Mouse (Mus musculus) neural tube, embryonic 12.5 days (tissue): ENCODE results near the gene Glt8d1. TPM values are rescaled to one million over a fixed set of nuclear protein-coding genes. Genes with fewer than 3 reads are reported as not detected.

Experiments used
- ATAC-seq: fragments of 200-750 bp; cut with Nextera tagmentation; 2 replicates; pipeline ENCODE4 v1.8.0; 2017; ENCODE audit warnings: low read depth, mild to moderate bottlenecking, moderate TSS enrichment, moderate library complexity; ENCODE audit not compliant: low FRiP score
- H3K27ac ChIP-seq: fragments of 300-500 bp; sonication (generic); 2 replicates; pipeline ENCODE4 v1.5.1; 2016
- H3K27me3 ChIP-seq: fragments of 300-500 bp; sonication (generic); replicated peaks from 2 replicates; pipeline ENCODE4 v1.6.1; 2016; ENCODE audit warnings: mild to moderate bottlenecking
- H3K36me3 ChIP-seq: fragments of 300-500 bp; sonication (generic); 2 replicates; pipeline ENCODE4 v1.6.1; 2016; ENCODE audit warnings: mild to moderate bottlenecking
- H3K4me1 ChIP-seq: fragments of 300-500 bp; sonication (generic); 2 replicates; pipeline ENCODE4 v1.6.1; 2016
- H3K4me2 ChIP-seq: fragments of 300-500 bp; sonication (generic); replicated peaks from 2 replicates; pipeline ENCODE4 v1.6.1; 2016; ENCODE audit warnings: mild to moderate bottlenecking
- H3K4me3 ChIP-seq: fragments of 300-500 bp; sonication (generic); 2 replicates; pipeline ENCODE4 v1.5.1; 2016
- H3K9ac ChIP-seq: fragments of 300-500 bp; sonication (generic); 2 replicates; pipeline ENCODE4 v1.6.1; 2016; ENCODE audit warnings: mild to moderate bottlenecking
- H3K9me3 ChIP-seq: fragments of 300-500 bp; sonication (generic); 2 replicates; pipeline ENCODE4 v1.6.1; 2016; ENCODE audit warnings: mild to moderate bottlenecking
- WGBS: fragments of 180-500 bp; shearing (Covaris S2); methylation state at CpG from one replicate; pipeline ENCODE4 v1.1.7; 2016; 5-methylcytosine and 5-hydroxymethylcytosine counted together
- polyA plus RNA-seq: library from polyadenylated mRNA; unstranded; fragments of >200 nt; fragmentation: Nextera tagmentation; extraction: Ambion mirVana; gene quantifications from 2 replicates; pipeline ENCODE4 v1.2.1, GENCODE M21; 2016

Glt8d1 gene
- polyA plus RNA-seq = 59.0 and 65.4 TPM in 2 replicates

- H3K4me2 ChIP-seq = peak within 1 kb of the TSS; percentile 73
Measured at GRCm38 (mm10) chr14:31001307-31002205, at the start of gene Glt8d1, which contains the start of gene Spcs1. Gene Glt8d1, plus strand, starts transcription at chr14:31001400. Gene Spcs1, minus strand, starts transcription at chr14:31001672.

GRCm38 (mm10) chr14:30958517-30958916 lies 42.7 kb upstream of the Glt8d1 start:
- Histone ChIP-seq H3K9ac (no peak overlapping the region), H3K36me3 (peaks cover 29% of the 10 kb centered on the region), H3K27me3 (no peaks in the 10 kb centered on the region), H3K4me2 (no peak overlapping the region), H3K4me1 (no peaks in the 10 kb centered on the region), H3K9me3 (no peaks in the 10 kb centered on the region), H3K4me3 (no peak overlapping the region), H3K27ac (no peak overlapping the region)
- ATAC-seq = no peak
- WGBS = 84% methylated on average over 2 of the region's 2 CpGs

More at GRCm38 (mm10) chr14:31001307-31002205, at the start of gene Glt8d1, which contains the start of gene Spcs1:
- Histone ChIP-seq H3K4me1 (peaks cover 16% of the 10 kb centered on the region), H3K9ac (peak within 1 kb of the TSS; percentile 90), H3K27ac (peak within 1 kb of the TSS; percentile 79), H3K36me3 (peaks cover 13% of the 10 kb centered on the region; the same call in 1 of the 2 replicates), H3K4me3 (peak within 1 kb of the TSS; percentile 98), H3K27me3 (no peaks in the 10 kb centered on the region), H3K9me3 (no peaks in the 10 kb centered on the region)
- under 1% methylated on average over 84 of the region's 84 CpGs for WGBS
- ATAC-seq = peak; percentile 94

- Histone ChIP-seq H3K4me2 (no peak overlapping the region), H3K4me3 (no peak overlapping the region), H3K27ac (no peak overlapping the region), H3K9ac (no peak overlapping the region), H3K36me3 (peaks cover 26% of the 10 kb centered on the region), H3K4me1 (no peaks in the 10 kb centered on the region), H3K27me3 (no peaks in the 10 kb centered on the region), H3K9me3 (no peaks in the 10 kb centered on the region)
- 93% methylated on average over 4 of the region's 4 CpGs for WGBS
- no peak for ATAC-seq
Measured at GRCm38 (mm10) chr14:30959031-30959430, 42.2 kb upstream of the Glt8d1 start.

- no peak for ATAC-seq
- Histone ChIP-seq H3K36me3 (peaks cover 22% of the 10 kb centered on the region), H3K27me3 (no peaks in the 10 kb centered on the region), H3K4me2 (no peak overlapping the region), H3K9me3 (no peaks in the 10 kb centered on the region), H3K4me3 (no peak overlapping the region), H3K27ac (no peak overlapping the region), H3K4me1 (no peaks in the 10 kb centered on the region), H3K9ac (no peak overlapping the region)
- WGBS = 95% methylated on average over 1 of the region's 1 CpGs
Measured at GRCm38 (mm10) chr14:30960366-30960765, 40.8 kb upstream of the Glt8d1 start.

- H3K4me3 ChIP-seq = no peak overlapping the region
- no peak overlapping the region for H3K9ac ChIP-seq
- H3K4me2 ChIP-seq = no peak overlapping the region
- WGBS = 59% methylated on average over 6 of the region's 6 CpGs
- H3K27me3 ChIP-seq = no peaks in the 10 kb centered on the region
- H3K36me3 ChIP-seq = peaks cover 33% of the 10 kb centered on the region
- H3K9me3 ChIP-seq = no peaks in the 10 kb centered on the region
- H3K27ac ChIP-seq = no peak overlapping the region
- ATAC-seq = no peak
- H3K4me1 ChIP-seq = no peaks in the 10 kb centered on the region
Measured at GRCm38 (mm10) chr14:30974204-30974603, 27.0 kb upstream of the Glt8d1 start.

GRCm38 (mm10) chr14:30976222-30976621 lies 25.0 kb upstream of the Glt8d1 start:
- 87% methylated on average over 3 of the region's 3 CpGs for WGBS
- H3K4me1 ChIP-seq = no peaks in the 10 kb centered on the region
- no peak overlapping the region for H3K27ac ChIP-seq
- no peak overlapping the region for H3K9ac ChIP-seq
- no peak overlapping the region for H3K4me3 ChIP-seq
- H3K4me2 ChIP-seq = no peak overlapping the region
- peaks cover 31% of the 10 kb centered on the region for H3K36me3 ChIP-seq
- no peaks in the 10 kb centered on the region for H3K9me3 ChIP-seq
- no peak for ATAC-seq
- no peaks in the 10 kb centered on the region for H3K27me3 ChIP-seq

GRCm38 (mm10) chr14:30996417-30996816 lies 4.8 kb upstream of the Glt8d1 start:
- ATAC-seq = no peak
- no peak overlapping the region for H3K4me3 ChIP-seq
- peaks cover 10% of the 10 kb centered on the region for H3K4me1 ChIP-seq
- H3K9me3 ChIP-seq = no peaks in the 10 kb centered on the region
- no peak overlapping the region for H3K9ac ChIP-seq
- no peaks in the 10 kb centered on the region for H3K27me3 ChIP-seq
- H3K36me3 ChIP-seq = peaks cover 9% of the 10 kb centered on the region; the same call in 1 of the 2 replicates
- no peak overlapping the region for H3K4me2 ChIP-seq
- no peak overlapping the region for H3K27ac ChIP-seq

- no peak for ATAC-seq
- Histone ChIP-seq H3K4me2 (peak overlapping the region; percentile 73), H3K4me3 (peak overlapping the region; percentile 98), H3K9ac (no peak overlapping the region; the same call in 1 of the 2 replicates), H3K27ac (no peak overlapping the region), H3K9me3 (no peaks in the 10 kb centered on the region), H3K36me3 (peaks cover 9% of the 10 kb centered on the region; the same call in 1 of the 2 replicates), H3K27me3 (no peaks in the 10 kb centered on the region), H3K4me1 (peaks cover 16% of the 10 kb centered on the region)
- 65% methylated on average over 10 of the region's 10 CpGs for WGBS
Measured at GRCm38 (mm10) chr14:31000356-31000755, 844 bp upstream of the Glt8d1 start.

GRCm38 (mm10) chr14:31000816-31001306 lies 339 bp upstream of the Glt8d1 start:
- peaks cover 16% of the 10 kb centered on the region for H3K4me1 ChIP-seq
- 0 out of 2 replicates have a peak overlapping the region, but pooled peaks have one; percentile 79 for H3K27ac ChIP-seq
- ATAC-seq = peak; percentile 43
- peak overlapping the region; percentile 98 for H3K4me3 ChIP-seq
- H3K36me3 ChIP-seq = peaks cover 9% of the 10 kb centered on the region; the same call in 1 of the 2 replicates
- H3K9ac ChIP-seq = peak overlapping the region; percentile 90
- under 1% methylated on average over 21 of the region's 21 CpGs for WGBS
- H3K4me2 ChIP-seq = peak overlapping the region; percentile 73
- H3K9me3 ChIP-seq = no peaks in the 10 kb centered on the region
- H3K27me3 ChIP-seq = no peaks in the 10 kb centered on the region

- no peak overlapping the region for H3K4me3 ChIP-seq
- no peak for ATAC-seq
- WGBS = 93% methylated on average over 2 of the region's 2 CpGs
- no peaks in the 10 kb centered on the region for H3K27me3 ChIP-seq
- no peak overlapping the region for H3K4me2 ChIP-seq
- H3K9ac ChIP-seq = no peak overlapping the region
- no peak overlapping the region for H3K27ac ChIP-seq
- H3K36me3 ChIP-seq = peaks cover 24% of the 10 kb centered on the region
- H3K4me1 ChIP-seq = peaks cover 16% of the 10 kb centered on the region
- no peaks in the 10 kb centered on the region for H3K9me3 ChIP-seq
Measured at GRCm38 (mm10) chr14:31004527-31004926, 3.3 kb downstream of the Glt8d1 start.

GRCm38 (mm10) chr14:31006779-31007178 lies 5.6 kb downstream of the Glt8d1 start:
- WGBS = 82% methylated on average over 5 of the region's 5 CpGs
- Histone ChIP-seq H3K9me3 (no peaks in the 10 kb centered on the region), H3K27me3 (no peaks in the 10 kb centered on the region), H3K4me3 (no peak overlapping the region), H3K4me1 (peaks cover 5% of the 10 kb centered on the region), H3K4me2 (no peak overlapping the region), H3K9ac (no peak overlapping the region), H3K36me3 (peaks cover 47% of the 10 kb centered on the region), H3K27ac (no peak overlapping the region)
- no peak for ATAC-seq

- H3K36me3 ChIP-seq = peaks cover 90% of the 10 kb centered on the region
- no peak for ATAC-seq
Measured at GRCm38 (mm10) chr14:31011588-31011987, 10.4 kb downstream of the Glt8d1 start.

More at GRCm38 (mm10) chr14:31011588-31011987, 10.4 kb downstream of the Glt8d1 start:
- H3K4me3 ChIP-seq = no peak overlapping the region
- H3K9ac ChIP-seq = no peak overlapping the region
- H3K9me3 ChIP-seq = no peaks in the 10 kb centered on the region
- no peak overlapping the region for H3K4me2 ChIP-seq
- H3K27me3 ChIP-seq = no peaks in the 10 kb centered on the region
- H3K27ac ChIP-seq = no peak overlapping the region
- WGBS = 94% methylated on average over 3 of the region's 3 CpGs
- H3K4me1 ChIP-seq = no peaks in the 10 kb centered on the region
